Mouse (Mus musculus) kidney, postnatal 0 days (tissue): Measurements from ENCODE around the gene Cdan1. TPM values are rescaled to one million over a fixed set of nuclear protein-coding genes. Genes with fewer than 3 reads are reported as not detected.

Experiments used
- ATAC-seq: fragments of 200-750 bp; cut with Nextera tagmentation; replicated peaks from 2 replicates; pipeline ENCODE4 v1.8.0; 2017; ENCODE audit warnings: low read depth, moderate number of reproducible peaks, moderate TSS enrichment, moderate library complexity; ENCODE audit not compliant: low FRiP score
- DNase-seq: peaks from one replicate; pipeline ENCODE4 v3.0.0-alpha.2; 2016; ENCODE audit warnings: low spot score
- H3K27ac ChIP-seq: fragments of 300-500 bp; sonication (generic); 2 replicates; pipeline ENCODE4 v1.5.1; 2014; ENCODE audit warnings: mild to moderate bottlenecking
- H3K27me3 ChIP-seq: fragments of 300-500 bp; sonication (generic); 2 replicates; pipeline ENCODE4 v1.6.1; 2014; ENCODE audit warnings: low read length, mixed read lengths; ENCODE audit not compliant: insufficient read depth
- H3K36me3 ChIP-seq: fragments of 300-500 bp; sonication (generic); 2 replicates; pipeline ENCODE4 v1.6.1; 2014; ENCODE audit warnings: low read length, mixed read lengths; ENCODE audit not compliant: insufficient read depth
- H3K4me1 ChIP-seq: fragments of 300-500 bp; sonication (generic); replicated peaks from 2 replicates; pipeline ENCODE4 v1.6.1; 2014; ENCODE audit warnings: antibody characterized with exemption, low read length, mixed read lengths; ENCODE audit not compliant: insufficient read depth
- H3K4me2 ChIP-seq: fragments of 300-500 bp; sonication (generic); 2 replicates; pipeline ENCODE4 v1.6.1; 2014; ENCODE audit warnings: mild to moderate bottlenecking, low read length, moderate library complexity, mixed read lengths
- H3K4me3 ChIP-seq: fragments of 300-500 bp; sonication (generic); replicated peaks from 2 replicates; pipeline ENCODE4 v1.5.1; 2014; ENCODE audit warnings: low read depth, low read length
- H3K9ac ChIP-seq: fragments of 300-500 bp; sonication (generic); 2 replicates; pipeline ENCODE4 v1.6.1; 2014; ENCODE audit warnings: low read depth, low read length
- H3K9me3 ChIP-seq: fragments of 300-500 bp; sonication (generic); replicated peaks from 2 replicates; pipeline ENCODE4 v1.6.1; 2016; ENCODE audit warnings: low read length, inconsistent platforms, mixed read lengths
- CTCF ChIP-seq: IDR thresholded peaks from 2 replicates; pipeline ENCODE4 v1.5.1; 2016; ENCODE audit warnings: antibody characterized with exemption, low read depth, mild to moderate bottlenecking, moderate library complexity
- WGBS: fragments of 180-500 bp; shearing (Covaris S2); extraction: QIAGEN DNeasy Blood & Tissue Kit; methylation state at CpG from one replicate; pipeline ENCODE4 v1.1.7; 2014; 5-methylcytosine and 5-hydroxymethylcytosine counted together
- polyA plus RNA-seq: library from polyadenylated mRNA; unstranded; fragments of >200 nt; fragmentation: Nextera tagmentation; extraction: Ambion mirVana; gene quantifications from 2 replicates; pipeline ENCODE4 v1.2.1, GENCODE M21; 2015

Cdan1 gene
- polyA plus RNA-seq, 1 experiment from 2014 or later: 3.8 TPM

DNA sequence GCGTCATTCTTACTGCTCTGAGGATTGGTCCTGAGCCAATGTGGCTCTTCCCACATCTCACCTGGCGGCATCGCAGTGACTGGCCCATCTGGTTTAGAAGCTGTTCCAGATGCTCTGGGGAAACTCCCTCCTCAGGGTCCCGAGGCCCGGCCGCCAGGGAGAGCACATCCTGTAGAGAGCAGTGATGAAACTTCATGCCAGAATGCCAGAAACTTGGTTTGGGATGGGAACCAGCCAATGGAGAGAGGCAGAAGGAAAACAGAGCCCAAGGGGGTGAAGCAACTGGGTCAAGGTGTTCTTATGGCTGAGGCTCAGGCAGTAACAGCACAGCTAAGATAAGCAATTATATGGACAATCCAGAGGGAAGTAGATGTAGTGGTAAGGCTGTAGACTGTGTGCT is 129.1 kb downstream of the Cdan1 start:
- H3K4me1 ChIP-seq: no peaks in the 10 kb centered on the region
- H3K4me2 ChIP-seq: no peak overlapping the region
- H3K27ac ChIP-seq: no peak overlapping the region
- H3K9me3 ChIP-seq: no peaks in the 10 kb centered on the region
- no peak for DNase-seq
- H3K9ac ChIP-seq: no peak overlapping the region
- ATAC-seq: no peak
- H3K4me3 ChIP-seq: no peak overlapping the region
- peaks cover 74% of the 10 kb centered on the region for H3K36me3 ChIP-seq
- H3K27me3 ChIP-seq: no peaks in the 10 kb centered on the region
- 85% methylated on average over 6 of the region's 6 CpGs for WGBS
- no peak for TF ChIP-seq CTCF

DNA sequence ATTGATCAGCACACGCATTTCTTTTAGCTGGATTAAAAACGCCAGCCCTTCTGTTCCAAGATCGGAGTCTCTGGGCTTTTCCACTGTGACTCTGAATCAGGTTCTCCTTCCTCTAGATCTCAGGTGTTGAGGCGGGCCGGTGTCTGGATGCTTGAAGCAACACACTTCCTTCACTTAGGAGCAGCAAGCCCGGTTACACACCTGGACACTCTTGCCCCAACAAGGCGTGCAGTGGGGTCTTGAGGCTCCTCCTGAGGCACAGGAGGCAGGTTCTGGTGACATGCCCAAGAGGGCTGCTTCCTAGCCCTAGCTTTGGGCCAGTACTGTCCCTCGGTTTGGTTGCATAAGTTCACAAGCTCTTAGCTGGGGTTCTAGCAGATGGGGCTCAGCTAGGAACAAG is 131.4 kb downstream of the Cdan1 start:
- no peak for DNase-seq
- peaks cover 72% of the 10 kb centered on the region for H3K36me3 ChIP-seq
- H3K4me2 ChIP-seq: no peak overlapping the region
- ATAC-seq: no peak
- no peak for TF ChIP-seq CTCF
- H3K4me3 ChIP-seq: no peak overlapping the region
- H3K9me3 ChIP-seq: no peaks in the 10 kb centered on the region
- WGBS: 93% methylated on average over 8 of the region's 8 CpGs
- no peak overlapping the region for H3K27ac ChIP-seq
- H3K9ac ChIP-seq: no peak overlapping the region
- no peaks in the 10 kb centered on the region for H3K4me1 ChIP-seq
- no peaks in the 10 kb centered on the region for H3K27me3 ChIP-seq

DNA sequence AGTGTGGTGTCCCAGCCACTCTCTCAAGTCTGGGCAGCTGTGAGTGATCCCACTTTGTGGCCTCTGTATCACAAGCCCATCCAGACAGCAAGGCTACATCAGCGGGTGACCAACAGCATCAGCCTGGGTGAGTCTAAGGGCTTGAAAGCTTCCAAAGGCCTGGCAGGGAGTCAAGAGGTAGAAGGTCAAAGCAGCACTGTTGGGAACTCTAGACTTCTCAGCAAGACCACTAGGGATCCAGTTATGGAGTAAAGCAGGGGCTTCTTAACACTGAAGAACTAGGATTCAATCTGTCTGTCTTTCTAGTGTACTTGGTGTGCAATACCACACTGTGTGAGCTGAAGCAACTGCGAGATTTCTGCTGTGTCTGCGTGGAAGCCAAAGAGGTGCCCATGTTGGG is 136.5 kb downstream of the Cdan1 start:
- no peak for TF ChIP-seq CTCF
- 92% methylated on average over 3 of the region's 3 CpGs for WGBS

DNA sequence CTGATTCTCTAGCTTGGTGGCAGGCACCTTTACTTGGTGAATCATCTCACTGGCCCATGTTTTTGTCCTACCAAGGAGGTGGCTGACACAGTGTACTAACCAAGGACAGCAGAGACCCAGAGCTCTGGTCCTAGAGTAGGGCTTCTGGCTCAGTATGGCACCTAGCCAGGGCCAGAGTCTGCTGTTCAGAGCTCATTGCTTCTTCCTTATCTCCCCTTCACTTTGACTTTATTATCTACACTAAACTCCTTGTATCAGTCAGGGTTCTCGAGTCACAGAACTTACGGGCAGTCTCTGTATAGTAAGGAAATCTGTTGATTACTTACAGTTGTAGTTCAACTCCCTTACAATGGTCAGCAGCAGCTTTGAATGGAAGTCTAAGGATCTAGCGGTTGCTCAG is 139.0 kb downstream of the Cdan1 start:
- ATAC-seq: no peak
- WGBS: 94% methylated on average over 3 of the region's 3 CpGs

More for the DNA sequence above, 136.5 kb downstream of the Cdan1 start:
- H3K27me3 ChIP-seq: no peaks in the 10 kb centered on the region
- no peak overlapping the region for H3K27ac ChIP-seq
- no peak overlapping the region for H3K4me3 ChIP-seq
- H3K9me3 ChIP-seq: no peaks in the 10 kb centered on the region
- H3K4me2 ChIP-seq: no peak overlapping the region
- H3K36me3 ChIP-seq: peaks cover 36% of the 10 kb centered on the region
- H3K9ac ChIP-seq: no peak overlapping the region
- DNase-seq: no peak
- ATAC-seq: no peak
- no peaks in the 10 kb centered on the region for H3K4me1 ChIP-seq

DNA sequence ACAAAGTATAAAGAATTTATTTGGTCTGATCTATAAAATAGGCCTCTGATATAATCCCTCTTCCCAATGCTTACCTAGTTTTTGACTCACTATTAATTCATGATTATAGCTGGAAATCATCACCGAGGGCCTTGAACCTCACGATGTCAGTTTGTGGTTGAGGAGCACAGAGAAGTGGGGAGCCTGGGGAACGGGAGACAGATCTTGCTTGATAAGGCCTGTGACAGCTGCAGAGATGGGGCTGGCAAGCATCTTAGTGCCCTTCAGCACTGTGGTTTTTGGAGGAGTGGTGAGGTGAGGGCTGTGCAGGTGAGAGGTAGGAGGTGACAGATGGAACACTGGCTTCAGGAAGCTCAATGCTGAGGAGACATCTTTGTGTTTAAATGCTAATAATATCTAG is 139.8 kb downstream of the Cdan1 start:
- WGBS: 91% methylated on average over 3 of the region's 3 CpGs

More for the DNA sequence above, 139.0 kb downstream of the Cdan1 start:
- H3K27ac ChIP-seq: no peak overlapping the region
- H3K4me1 ChIP-seq: no peaks in the 10 kb centered on the region
- H3K9ac ChIP-seq: no peak overlapping the region
- no peak overlapping the region for H3K4me2 ChIP-seq
- H3K4me3 ChIP-seq: no peak overlapping the region
- H3K36me3 ChIP-seq: peaks cover 25% of the 10 kb centered on the region
- TF ChIP-seq CTCF: no peak
- H3K9me3 ChIP-seq: no peaks in the 10 kb centered on the region
- no peaks in the 10 kb centered on the region for H3K27me3 ChIP-seq
- DNase-seq: no peak

DNA sequence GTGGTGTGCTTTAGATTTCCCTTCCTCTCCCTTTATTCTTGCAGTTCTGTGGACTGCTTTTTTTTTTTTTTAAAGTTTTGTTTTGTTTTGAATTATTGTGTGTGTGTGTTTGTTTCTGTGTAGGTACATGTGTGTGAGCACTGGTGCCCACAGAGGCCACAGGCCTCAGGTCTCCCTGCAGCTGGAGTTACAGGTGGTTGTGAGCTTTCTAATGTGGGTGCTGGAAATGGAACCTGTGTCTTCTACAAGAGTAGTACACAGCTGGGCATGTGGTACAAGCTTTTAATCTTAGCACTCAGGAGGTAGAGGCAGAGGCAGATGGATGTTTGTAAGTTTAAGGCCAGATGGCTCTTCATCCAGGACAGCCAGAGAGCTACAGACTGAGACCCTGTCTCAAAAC is 142.9 kb downstream of the Cdan1 start:
- Histone ChIP-seq H3K4me1 (no peaks in the 10 kb centered on the region), H3K36me3 (0 out of 2 replicates have a peak, but pooled peaks cover 5% of the 10 kb centered on the region), H3K4me2 (no peak overlapping the region), H3K4me3 (no peak overlapping the region), H3K9ac (no peak overlapping the region), H3K9me3 (no peaks in the 10 kb centered on the region), H3K27ac (no peak overlapping the region), H3K27me3 (no peaks in the 10 kb centered on the region)
- no peak for TF ChIP-seq CTCF
- ATAC-seq (no peak), DNase-seq (no peak)

More for the DNA sequence above, 139.8 kb downstream of the Cdan1 start:
- Histone ChIP-seq H3K27ac (no peak overlapping the region), H3K4me1 (no peaks in the 10 kb centered on the region), H3K36me3 (peaks cover 24% of the 10 kb centered on the region), H3K4me3 (no peak overlapping the region), H3K9me3 (no peaks in the 10 kb centered on the region), H3K4me2 (no peak overlapping the region), H3K9ac (no peak overlapping the region), H3K27me3 (no peaks in the 10 kb centered on the region)
- DNase-seq: no peak
- TF ChIP-seq CTCF: no peak
- no peak for ATAC-seq

DNA sequence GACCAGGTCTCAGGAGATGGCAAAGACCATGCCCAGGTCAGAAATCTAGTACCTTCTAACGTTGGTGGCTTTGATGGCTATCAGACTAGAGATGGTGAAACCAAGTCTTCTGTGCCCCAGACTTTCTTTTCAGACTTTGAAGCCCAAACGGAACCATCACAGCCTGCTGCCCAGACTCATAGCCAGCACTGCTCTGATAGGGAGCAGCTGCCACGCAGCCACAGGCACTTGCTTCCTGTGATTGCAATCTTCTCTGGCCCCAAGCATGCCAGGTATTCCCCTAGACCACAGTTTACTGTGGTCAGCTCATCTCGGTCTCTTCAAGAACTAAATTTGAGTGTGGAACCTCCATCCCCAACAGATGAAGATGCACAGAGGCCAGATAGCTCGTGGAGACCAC is 147.3 kb downstream of the Cdan1 start:
- Histone ChIP-seq H3K36me3 (0 out of 2 replicates have a peak, but pooled peaks cover 19% of the 10 kb centered on the region), H3K4me2 (no peak overlapping the region), H3K9me3 (no peaks in the 10 kb centered on the region), H3K27ac (no peak overlapping the region), H3K9ac (no peak overlapping the region), H3K4me1 (no peaks in the 10 kb centered on the region), H3K4me3 (no peak overlapping the region), H3K27me3 (no peaks in the 10 kb centered on the region)
- ATAC-seq: no peak
- no peak for TF ChIP-seq CTCF
- no peak for DNase-seq
- 81% methylated on average over 5 of the region's 5 CpGs for whole genome bisulfite sequencing
